Comparison of ENCODE assay signal across 23 mouse cellular contexts in genomic region chr9:91823733-91824487, GRCm38 (mm10).
A peak's percentile ranks its signal among the peaks of the same experiment; 100 is the strongest.
DNase-seq lines count a peak whose midpoint lies in the region; ATAC-seq and TF ChIP-seq lines count a peak whose summit lies in the region.
"Had no signal": no experiment of that assay in that cellular context is flagged by ENCODE, and none has a peak within 500 bp of the region (broad histone marks: within the 10 kb centered on the region; RNA-seq: fewer than 3 reads in every experiment).

No protein-coding gene starts in this region.

- 50% methylated on average over 1 of the region's 1 CpGs for WGBS in embryonic facial prominence, embryonic 14.5 days
- 76% methylated on average over 1 of the region's 1 CpGs for WGBS in embryonic facial prominence, embryonic 10.5 days
- WGBS in kidney, postnatal 0 days: 74% methylated on average over 1 of the region's 1 CpGs
- 40% methylated on average over 1 of the region's 1 CpGs for WGBS in lung, embryonic 16.5 days
- 48% methylated on average over 1 of the region's 1 CpGs for WGBS in lung, adult 2 months
- 70% methylated on average over 1 of the region's 1 CpGs for whole genome bisulfite sequencing in forebrain, postnatal 0 days

- no peak overlapping the region for H3K9ac ChIP-seq in embryonic facial prominence, embryonic 14.5 days (ENCODE audit: low read depth, low read length)
- H3K9ac ChIP-seq in kidney, postnatal 0 days (ENCODE audit: low read depth, low read length): no peak overlapping the region
- H3K9ac ChIP-seq in lung, embryonic 16.5 days (ENCODE audit: low read length): no peak overlapping the region
- no peak overlapping the region for H3K9ac ChIP-seq in forebrain, postnatal 0 days
- H3K9ac ChIP-seq: embryonic facial prominence, embryonic 12.5 days; hindbrain, embryonic 13.5 days; intestine, embryonic 15.5 days had no signal

- no peak overlapping the region for H3K4me3 ChIP-seq in embryonic facial prominence, embryonic 14.5 days (ENCODE audit: low read depth, low read length)
- H3K4me3 ChIP-seq in embryonic facial prominence, embryonic 10.5 days: no peak overlapping the region
- H3K4me3 ChIP-seq in kidney, postnatal 0 days (replicated peaks; ENCODE audit: low read depth, low read length): no peak overlapping the region
- no peak overlapping the region for H3K4me3 ChIP-seq in lung, embryonic 16.5 days (ENCODE audit: low read length)
- H3K4me3 ChIP-seq in lung, adult 2 months (replicated peaks; ENCODE audit: extremely low read depth, low read depth, low read length): no peak overlapping the region
- H3K4me3 ChIP-seq in forebrain, postnatal 0 days (ENCODE audit: low read depth, low read length): no peak overlapping the region
- H3K4me3 ChIP-seq: embryonic facial prominence, embryonic 12.5 days; heart, embryonic 10.5 days; hindbrain, embryonic 13.5 days; intestine, embryonic 15.5 days had no signal

- no peak for TF ChIP-seq POLR2A in lung, adult 2 months (IDR thresholded peaks at IDR 0.05; ENCODE audit: borderline replicate concordance, extremely low read depth, low read depth, low read length)

- no peak overlapping the region for H3K27ac ChIP-seq in embryonic facial prominence, embryonic 14.5 days (replicated peaks; ENCODE audit: low read depth, low read length)
- no peak overlapping the region for H3K27ac ChIP-seq in embryonic facial prominence, embryonic 10.5 days (replicated peaks)
- no peak overlapping the region for H3K27ac ChIP-seq in kidney, postnatal 0 days
- H3K27ac ChIP-seq in lung, embryonic 16.5 days (ENCODE audit: low read length): no peak overlapping the region
- H3K27ac ChIP-seq in forebrain, postnatal 0 days (ENCODE audit: low read depth, low read length): no peak overlapping the region
- H3K27ac ChIP-seq: embryonic facial prominence, embryonic 12.5 days; heart, embryonic 10.5 days; hindbrain, embryonic 13.5 days; intestine, embryonic 15.5 days had no signal

- no peak for TF ChIP-seq CTCF in kidney, postnatal 0 days (IDR thresholded peaks at IDR 0.05; ENCODE audit: low read depth)
- TF ChIP-seq CTCF in lung, adult 2 months (IDR thresholded peaks at IDR 0.05; ENCODE audit: insufficient read depth, low read length): no peak
- no peak for TF ChIP-seq CTCF in forebrain, postnatal 0 days (IDR thresholded peaks at IDR 0.05; ENCODE audit: low read depth)

- H3K4me1 ChIP-seq in embryonic facial prominence, embryonic 14.5 days (ENCODE audit: control insufficient read depth, insufficient read depth, low read length): no peaks in the 10 kb centered on the region
- no peaks in the 10 kb centered on the region for H3K4me1 ChIP-seq in embryonic facial prominence, embryonic 10.5 days
- H3K4me1 ChIP-seq in kidney, postnatal 0 days (replicated peaks; ENCODE audit: insufficient read depth, low read length): no peaks in the 10 kb centered on the region
- H3K4me1 ChIP-seq in lung, embryonic 16.5 days (replicated peaks; ENCODE audit: control insufficient read depth, insufficient read depth, low read length): no peaks in the 10 kb centered on the region
- H3K4me1 ChIP-seq in lung, adult 2 months (ENCODE audit: control insufficient read depth, insufficient read depth, low read length): no peaks in the 10 kb centered on the region
- no peaks in the 10 kb centered on the region; the same call in 1 of the 2 replicates for H3K4me1 ChIP-seq in forebrain, postnatal 0 days (ENCODE audit: insufficient read depth)
- H3K4me1 ChIP-seq: embryonic facial prominence, embryonic 12.5 days; heart, embryonic 10.5 days; hindbrain, embryonic 13.5 days; intestine, embryonic 15.5 days had no signal

- no peak overlapping the region for H3K4me2 ChIP-seq in embryonic facial prominence, embryonic 14.5 days (ENCODE audit: low read depth, low read length)
- no peak overlapping the region for H3K4me2 ChIP-seq in kidney, postnatal 0 days (ENCODE audit: low read length)
- no peak overlapping the region for H3K4me2 ChIP-seq in lung, embryonic 16.5 days (ENCODE audit: low read depth, low read length)
- H3K4me2 ChIP-seq in forebrain, postnatal 0 days (ENCODE audit: low read depth): no peak overlapping the region
- H3K4me2 ChIP-seq: embryonic facial prominence, embryonic 12.5 days; hindbrain, embryonic 13.5 days; intestine, embryonic 15.5 days had no signal

- no peaks in the 10 kb centered on the region for H3K9me3 ChIP-seq in embryonic facial prominence, embryonic 14.5 days (ENCODE audit: control insufficient read depth, low read length)
- H3K9me3 ChIP-seq in embryonic facial prominence, embryonic 10.5 days: no peaks in the 10 kb centered on the region
- H3K9me3 ChIP-seq in kidney, postnatal 0 days (replicated peaks; ENCODE audit: low read length): no peaks in the 10 kb centered on the region
- no peaks in the 10 kb centered on the region for H3K9me3 ChIP-seq in lung, embryonic 16.5 days (ENCODE audit: control insufficient read depth, low read length)
- no peaks in the 10 kb centered on the region for H3K9me3 ChIP-seq in forebrain, postnatal 0 days (ENCODE audit: low read length)
- H3K9me3 ChIP-seq: embryonic facial prominence, embryonic 12.5 days; G1E; heart, embryonic 10.5 days; hindbrain, embryonic 13.5 days; intestine, embryonic 15.5 days had no signal

- H3K36me3 ChIP-seq in embryonic facial prominence, embryonic 14.5 days (ENCODE audit: control insufficient read depth, insufficient read depth, low read length): no peaks in the 10 kb centered on the region
- H3K36me3 ChIP-seq in embryonic facial prominence, embryonic 10.5 days (replicated peaks): no peaks in the 10 kb centered on the region
- no peaks in the 10 kb centered on the region for H3K36me3 ChIP-seq in kidney, postnatal 0 days (ENCODE audit: insufficient read depth, low read length)
- H3K36me3 ChIP-seq in lung, embryonic 16.5 days (ENCODE audit: control insufficient read depth, insufficient read depth, low read length): no peaks in the 10 kb centered on the region
- H3K36me3 ChIP-seq in forebrain, postnatal 0 days (ENCODE audit: insufficient read depth): no peaks in the 10 kb centered on the region
- H3K36me3 ChIP-seq: embryonic facial prominence, embryonic 12.5 days; G1E; heart, embryonic 10.5 days; hindbrain, embryonic 13.5 days; intestine, embryonic 15.5 days had no signal

- DNase-seq in embryonic facial prominence, embryonic 14.5 days (ENCODE audit: low spot score): peak; percentile 53
- DNase-seq in embryonic facial prominence, embryonic 10.5 days (ENCODE audit: low spot score): no peak
- DNase-seq in kidney, postnatal 0 days (ENCODE audit: low spot score): peak; percentile 40
- no peak for DNase-seq in kidney, adult 9 months
- DNase-seq in lung, adult 2 months: no peak
- peak; percentile 38 for DNase-seq in forebrain, postnatal 0 days
- no peak for DNase-seq in adrenal gland, postnatal 10 days
- DNase-seq: adrenal gland, postnatal 25 days; B cell, adult 2 months; cerebellum, adult 11 months; cerebellum, adult 8-10 months; cerebellum, postnatal 14 days; embryo, embryonic 11 days; gastrocnemius, postnatal 10 days; heart, adult 18-20 months; heart, postnatal 10 days had no signal

- no peak for ATAC-seq in embryonic facial prominence, embryonic 14.5 days (ENCODE audit: low read depth)
- ATAC-seq in kidney, postnatal 0 days (replicated peaks; ENCODE audit: low FRiP score, low read depth): no peak
- peak; percentile 81 for ATAC-seq in lung, embryonic 16.5 days (ENCODE audit: low read depth)
- peak; percentile 69; the same call in 1 of the 2 replicates for ATAC-seq in forebrain, postnatal 0 days
- ATAC-seq: CD4-positive, CD25-positive, alpha-beta regulatory T cell, adult 4 months; intestine, embryonic 15.5 days had no signal

- H3K27me3 ChIP-seq in embryonic facial prominence, embryonic 14.5 days (replicated peaks; ENCODE audit: control insufficient read depth, insufficient read depth, low read length): no peaks in the 10 kb centered on the region
- no peaks in the 10 kb centered on the region for H3K27me3 ChIP-seq in embryonic facial prominence, embryonic 10.5 days (replicated peaks; ENCODE audit: low read depth, poor library complexity, severe bottlenecking)
- H3K27me3 ChIP-seq in kidney, postnatal 0 days (ENCODE audit: insufficient read depth, low read length): no peaks in the 10 kb centered on the region
- no peaks in the 10 kb centered on the region for H3K27me3 ChIP-seq in lung, embryonic 16.5 days (ENCODE audit: control insufficient read depth, insufficient read depth, low read depth, low read length)
- H3K27me3 ChIP-seq in forebrain, postnatal 0 days (ENCODE audit: insufficient read depth, low read length): no peaks in the 10 kb centered on the region
- H3K27me3 ChIP-seq: embryonic facial prominence, embryonic 12.5 days; hindbrain, embryonic 13.5 days; intestine, embryonic 15.5 days had no signal

Comparison
In these comparisons a context has a peak if more than half of its experiments do, and no peak if none do; other contexts are left out.
1. DNase-seq: peak in embryonic facial prominence, embryonic 14.5 days (single experiment), kidney, postnatal 0 days (single experiment) and forebrain, postnatal 0 days (single experiment); none in embryonic facial prominence, embryonic 10.5 days (single experiment), kidney, adult 9 months (single experiment), lung, adult 2 months (single experiment) and adrenal gland, postnatal 10 days (single experiment).
2. ATAC-seq: peak in lung, embryonic 16.5 days (single experiment) and forebrain, postnatal 0 days (single experiment); none in embryonic facial prominence, embryonic 14.5 days (single experiment) and kidney, postnatal 0 days (single experiment).